Mouse (Mus musculus): ENCODE data around the gene Ckap4. TPM values are rescaled to one million over a fixed set of nuclear protein-coding genes. Genes with fewer than 3 reads are reported as not detected.

Ckap4 gene
- polyA plus RNA-seq, 1 experiment from 2014 or later = 59.2 TPM

DNA sequence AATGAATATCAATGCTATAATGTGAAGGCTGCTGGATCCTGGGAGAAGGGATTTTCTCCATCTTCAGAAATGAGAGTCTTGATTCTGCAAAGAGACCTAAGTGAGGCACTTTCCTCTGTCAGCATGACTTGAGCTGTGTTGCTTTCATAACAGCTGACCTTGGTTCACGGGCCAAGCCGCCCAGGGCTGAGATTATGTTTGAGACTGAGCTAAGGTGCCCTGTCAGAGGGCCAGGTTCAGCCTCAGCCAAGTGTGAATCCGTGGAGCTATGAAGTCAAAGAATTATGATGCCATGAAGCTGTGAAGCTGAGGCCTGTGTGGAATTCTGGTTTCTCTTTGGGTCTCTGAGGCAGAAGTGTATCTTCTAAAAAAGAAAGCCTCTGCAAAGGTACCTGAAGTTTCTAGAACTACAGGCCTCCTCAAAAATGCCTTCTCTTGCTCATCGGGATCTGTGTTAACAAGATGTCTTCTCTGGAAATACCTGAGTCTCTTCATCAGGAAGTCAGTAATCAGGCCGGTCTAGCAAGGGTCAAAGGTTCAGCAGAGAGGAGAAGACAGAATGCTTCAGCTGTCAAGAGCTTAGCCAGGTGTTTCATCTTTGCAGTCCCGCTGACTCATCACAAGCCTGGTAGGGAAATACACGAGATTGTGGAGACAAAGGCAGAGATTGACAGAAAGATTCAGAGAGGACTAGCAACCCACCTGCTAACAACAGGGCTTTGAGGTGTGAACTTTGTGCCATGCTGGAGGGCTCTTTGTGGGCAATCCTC is 11.2 kb upstream of the Ckap4 start:
- Histone ChIP-seq H3K4me1 (replicated peaks; ENCODE audit: control insufficient read depth, insufficient read depth) (no peaks in the 10 kb centered on the region), H3K9ac (ENCODE audit: low read length) (no peak overlapping the region), H3K4me3 (ENCODE audit: low read depth, low read length) (no peak overlapping the region), H3K4me2 (replicated peaks; ENCODE audit: low read depth) (no peak overlapping the region), H3K9me3 (ENCODE audit: control insufficient read depth, low read length) (no peaks in the 10 kb centered on the region), H3K27me3 (ENCODE audit: control insufficient read depth, insufficient read depth, low read length) (no peaks in the 10 kb centered on the region), H3K27ac (replicated peaks) (peak overlapping the region; percentile 74), H3K36me3 (ENCODE audit: control insufficient read depth, insufficient read depth, low read length) (no peaks in the 10 kb centered on the region)
- 32% methylated on average over 7 of the region's 7 CpGs for WGBS
- no peak for DNase-seq (ENCODE audit: low spot score)
- ATAC-seq (ENCODE audit: low FRiP score, low TSS enrichment) = no peak
- TF ChIP-seq EP300 (optimal IDR thresholded peaks at IDR 0.05) (peak; percentile 42), CTCF (IDR thresholded peaks at IDR 0.05; ENCODE audit: low read depth) (no peak)

DNA sequence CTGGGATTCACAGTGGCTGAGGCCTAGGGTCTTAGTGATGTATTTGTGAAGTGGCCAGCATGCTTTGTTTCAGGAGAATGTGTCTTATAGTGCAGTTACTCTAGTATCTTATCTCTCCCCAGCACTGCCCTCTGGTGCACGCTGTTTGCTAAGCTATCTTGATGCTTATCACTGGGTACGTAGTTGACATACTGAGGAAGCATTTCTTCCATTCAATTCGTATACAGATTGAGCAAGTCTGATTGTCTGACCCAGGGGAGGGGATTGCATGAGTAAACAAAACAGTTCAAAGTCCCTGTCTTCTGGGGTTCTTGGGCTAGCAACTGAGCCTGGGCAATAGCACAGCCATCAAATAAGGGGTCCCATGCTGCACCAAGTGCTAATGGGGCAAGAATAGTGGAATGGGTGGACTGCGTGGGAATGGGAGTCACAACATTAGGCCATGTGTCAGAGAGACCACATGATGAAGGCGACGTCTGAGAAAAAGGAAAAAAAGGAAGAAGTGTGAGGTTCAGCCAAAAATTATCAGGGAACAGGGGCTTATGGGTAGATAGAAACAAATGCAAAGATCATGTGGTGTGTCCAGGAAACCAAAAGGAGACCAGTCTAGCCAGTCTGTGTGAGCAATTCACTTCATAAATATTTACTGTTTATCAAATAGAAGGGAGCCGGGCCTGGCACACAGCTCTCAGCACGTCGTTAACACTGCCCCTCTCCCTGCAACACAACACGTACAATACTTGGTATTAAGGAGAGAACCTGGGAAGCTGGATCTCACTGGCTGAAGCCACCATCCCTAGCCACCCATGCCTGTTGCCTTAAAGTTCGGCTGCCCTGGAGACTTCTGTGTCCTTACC is 9.2 kb upstream of the Ckap4 start:
- no peak for TF ChIP-seq EP300 (optimal IDR thresholded peaks at IDR 0.05)
- TF ChIP-seq CTCF (IDR thresholded peaks at IDR 0.05; ENCODE audit: low read depth) = peak; percentile 59
- H3K27ac ChIP-seq (replicated peaks) = 0 out of 2 replicates have a peak overlapping the region, but pooled peaks have one; percentile 18
- H3K4me2 ChIP-seq (replicated peaks; ENCODE audit: low read depth) = no peak overlapping the region
- ATAC-seq (ENCODE audit: low FRiP score, low TSS enrichment) = peak; percentile 55; the same call in 1 of the 2 replicates
- H3K27me3 ChIP-seq (ENCODE audit: control insufficient read depth, insufficient read depth, low read length) = no peaks in the 10 kb centered on the region
- no peaks in the 10 kb centered on the region for H3K9me3 ChIP-seq (ENCODE audit: control insufficient read depth, low read length)
- H3K36me3 ChIP-seq (ENCODE audit: control insufficient read depth, insufficient read depth, low read length) = no peaks in the 10 kb centered on the region
- 45% methylated on average over 11 of the region's 11 CpGs for WGBS
- no peak for DNase-seq (ENCODE audit: low spot score)
- no peak overlapping the region for H3K9ac ChIP-seq (ENCODE audit: low read length)
- H3K4me1 ChIP-seq (replicated peaks; ENCODE audit: control insufficient read depth, insufficient read depth) = no peaks in the 10 kb centered on the region
- H3K4me3 ChIP-seq (ENCODE audit: low read depth, low read length) = no peak overlapping the region

DNA sequence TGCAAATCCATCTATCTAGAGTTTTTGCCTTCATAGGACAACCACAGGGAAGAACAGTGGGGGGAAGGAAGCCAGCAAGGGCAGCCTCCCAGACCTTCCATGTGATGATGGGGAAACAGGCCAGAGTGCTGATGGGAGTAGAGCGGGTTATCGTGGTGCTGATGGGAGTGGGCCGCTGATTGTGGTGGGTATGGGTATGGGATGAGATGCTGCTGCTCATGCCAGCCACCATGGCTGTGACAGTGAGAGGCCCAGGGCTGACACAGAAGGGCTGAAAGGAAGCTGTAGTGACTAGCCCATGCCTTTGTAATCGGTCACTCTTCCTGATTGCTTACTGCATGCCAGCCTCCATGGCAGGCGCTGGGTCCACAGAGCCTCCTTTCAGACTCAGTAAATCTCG is 5.8 kb upstream of the Ckap4 start:
- no peaks in the 10 kb centered on the region for H3K27me3 ChIP-seq (ENCODE audit: control insufficient read depth, insufficient read depth, low read length)
- DNase-seq (ENCODE audit: low spot score) = no peak
- no peak overlapping the region for H3K9ac ChIP-seq (ENCODE audit: low read length)
- H3K9me3 ChIP-seq (ENCODE audit: control insufficient read depth, low read length) = no peaks in the 10 kb centered on the region
- H3K4me3 ChIP-seq (ENCODE audit: low read depth, low read length) = no peak overlapping the region
- no peak overlapping the region for H3K4me2 ChIP-seq (replicated peaks; ENCODE audit: low read depth)
- no peaks in the 10 kb centered on the region; the same call in 1 of the 2 replicates for H3K4me1 ChIP-seq (replicated peaks; ENCODE audit: control insufficient read depth, insufficient read depth)
- 83% methylated on average over 6 of the region's 6 CpGs for WGBS
- TF ChIP-seq EP300 (optimal IDR thresholded peaks at IDR 0.05) = no peak
- TF ChIP-seq CTCF (IDR thresholded peaks at IDR 0.05; ENCODE audit: low read depth) = no peak
- H3K27ac ChIP-seq (replicated peaks) = no peak overlapping the region
- no peaks in the 10 kb centered on the region for H3K36me3 ChIP-seq (ENCODE audit: control insufficient read depth, insufficient read depth, low read length)
- no peak for ATAC-seq (ENCODE audit: low FRiP score, low TSS enrichment)

DNA sequence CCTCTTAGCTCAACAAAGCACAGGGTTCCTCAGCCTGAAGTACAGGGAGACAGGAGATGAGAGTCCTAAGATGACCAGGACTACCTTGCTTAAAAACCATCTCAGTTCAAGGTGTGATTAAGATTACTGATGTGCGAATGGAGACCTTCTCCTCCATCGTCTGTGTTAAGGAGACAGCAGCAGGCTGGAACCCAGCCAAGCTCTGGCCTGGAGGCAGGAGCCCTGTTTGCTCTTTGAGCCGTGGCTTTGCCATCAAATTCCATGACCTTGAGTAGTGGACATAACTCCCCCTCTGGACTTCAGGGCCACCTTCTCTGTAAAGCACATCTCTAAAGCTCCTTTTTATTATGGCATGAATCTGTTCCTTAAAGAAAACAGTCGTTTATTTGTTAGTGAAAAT is 2.0 kb upstream of the Ckap4 start:
- H3K36me3 ChIP-seq (ENCODE audit: control insufficient read depth, insufficient read depth, low read length) = 0 out of 2 replicates have a peak, but pooled peaks cover 3% of the 10 kb centered on the region
- H3K4me1 ChIP-seq (replicated peaks; ENCODE audit: control insufficient read depth, insufficient read depth) = peaks cover 14% of the 10 kb centered on the region
- ATAC-seq (ENCODE audit: low FRiP score, low TSS enrichment) = no peak
- no peak overlapping the region for H3K4me3 ChIP-seq (ENCODE audit: low read depth, low read length)
- H3K27ac ChIP-seq (replicated peaks) = 0 out of 2 replicates have a peak overlapping the region, but pooled peaks have one; percentile 24
- H3K9ac ChIP-seq (ENCODE audit: low read length) = no peak overlapping the region
- no peak overlapping the region for H3K4me2 ChIP-seq (replicated peaks; ENCODE audit: low read depth)
- 39% methylated on average over 4 of the region's 4 CpGs for WGBS
- no peaks in the 10 kb centered on the region for H3K9me3 ChIP-seq (ENCODE audit: control insufficient read depth, low read length)
- DNase-seq (ENCODE audit: low spot score) = no peak
- no peaks in the 10 kb centered on the region for H3K27me3 ChIP-seq (ENCODE audit: control insufficient read depth, insufficient read depth, low read length)
- TF ChIP-seq CTCF (IDR thresholded peaks at IDR 0.05; ENCODE audit: low read depth) = no peak
- no peak for TF ChIP-seq EP300 (optimal IDR thresholded peaks at IDR 0.05)

DNA sequence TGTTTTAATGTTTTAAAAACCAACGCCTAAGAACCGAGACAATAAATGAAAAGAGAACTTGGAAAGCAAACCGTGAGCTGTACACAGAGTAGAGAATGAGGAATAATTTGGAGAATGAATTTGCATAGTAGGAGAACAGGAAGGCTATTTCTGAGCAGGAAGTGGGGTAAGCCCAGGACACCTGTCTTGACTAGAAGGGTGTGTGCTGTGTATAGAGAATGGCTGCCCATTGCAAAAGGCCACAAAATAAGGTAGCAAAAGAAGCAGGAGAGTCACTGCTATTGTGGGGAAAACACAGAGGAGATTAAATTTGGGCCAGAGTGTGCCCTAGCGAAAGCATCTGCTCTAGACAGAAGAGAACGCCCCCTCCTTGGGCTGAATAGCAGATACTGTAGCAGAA is 1.6 kb upstream of the Ckap4 start:
- TF ChIP-seq CTCF (IDR thresholded peaks at IDR 0.05; ENCODE audit: low read depth) (no peak), EP300 (optimal IDR thresholded peaks at IDR 0.05) (no peak)
- Histone ChIP-seq H3K9ac (ENCODE audit: low read length) (no peak overlapping the region), H3K27me3 (ENCODE audit: control insufficient read depth, insufficient read depth, low read length) (no peaks in the 10 kb centered on the region), H3K9me3 (ENCODE audit: control insufficient read depth, low read length) (no peaks in the 10 kb centered on the region), H3K36me3 (ENCODE audit: control insufficient read depth, insufficient read depth, low read length) (0 out of 2 replicates have a peak, but pooled peaks cover 3% of the 10 kb centered on the region), H3K4me2 (replicated peaks; ENCODE audit: low read depth) (no peak overlapping the region), H3K4me1 (replicated peaks; ENCODE audit: control insufficient read depth, insufficient read depth) (peaks cover 15% of the 10 kb centered on the region), H3K4me3 (ENCODE audit: low read depth, low read length) (no peak overlapping the region), H3K27ac (replicated peaks) (0 out of 2 replicates have a peak overlapping the region, but pooled peaks have one; percentile 24)
- ATAC-seq (ENCODE audit: low FRiP score, low TSS enrichment) (no peak), DNase-seq (ENCODE audit: low spot score) (no peak)
- 68% methylated on average over 5 of the region's 5 CpGs for WGBS
